8 mouse cellular contexts compared by ENCODE assay signal in the genomic region with DNA sequence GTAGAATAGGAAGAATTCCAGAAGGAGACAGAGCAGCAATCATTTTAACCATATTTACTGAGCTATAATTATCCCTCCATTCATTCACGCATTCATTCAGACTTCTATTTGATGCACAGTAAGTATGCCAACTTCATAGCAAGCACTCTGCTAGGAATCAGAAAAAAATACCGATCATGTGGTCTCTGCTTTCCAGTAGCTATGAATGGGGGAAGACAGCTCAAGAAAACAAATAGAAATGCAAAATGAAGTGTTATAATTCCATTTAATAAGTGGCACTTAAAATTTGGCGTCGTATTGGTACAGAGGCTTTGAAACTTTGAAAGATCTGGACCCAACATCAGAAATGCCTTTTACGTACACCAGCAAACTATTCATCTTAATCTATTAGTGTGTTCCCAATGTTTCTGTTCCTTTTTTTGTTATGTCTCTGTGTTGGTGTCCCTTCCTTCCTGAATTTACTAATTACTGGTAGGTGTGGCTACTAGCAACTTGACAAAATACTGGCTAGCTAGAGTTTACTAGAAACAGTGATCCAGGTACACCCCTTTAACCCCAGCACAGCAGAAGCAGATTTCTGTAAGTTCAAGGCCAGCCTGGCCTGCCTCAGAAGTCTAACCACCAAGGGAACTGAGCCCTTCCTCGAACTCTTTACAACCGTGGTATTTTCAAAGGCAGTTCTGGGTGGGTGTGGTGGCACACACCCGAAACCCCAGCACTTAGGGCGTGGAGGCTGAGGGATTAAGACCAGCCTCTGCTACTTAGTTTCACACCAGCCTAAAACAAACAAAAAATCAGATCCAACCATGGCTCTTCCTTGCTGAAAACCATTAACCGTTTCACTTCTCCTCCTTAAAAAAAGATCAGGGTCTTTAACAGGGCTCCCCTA. TPM values are rescaled to one million over a fixed set of nuclear protein-coding genes. Genes with fewer than 3 reads are reported as not detected.
DNase-seq lines count a peak whose midpoint lies in the region; ATAC-seq lines count a peak whose summit lies in the region.

No protein-coding gene starts in this region.

- no peak for DNase-seq in heart, embryonic 10.5 days (ENCODE audit: low spot score)
- no peak for DNase-seq in heart, adult 18-20 months
- DNase-seq in ZHBTc4 (ENCODE audit: low read depth, low spot score) = peak; percentile 60
- no peak for DNase-seq in adrenal gland, postnatal 14 days
- no peak for DNase-seq in right cerebral cortex, postnatal 36 days (ENCODE audit: low spot score in 2 of 2)

- no peaks in the 10 kb centered on the region for H3K36me3 ChIP-seq in heart, embryonic 10.5 days
- no peaks in the 10 kb centered on the region for H3K36me3 ChIP-seq in hindbrain, embryonic 13.5 days

- H3K4me1 ChIP-seq in heart, embryonic 10.5 days = peaks cover 57% of the 10 kb centered on the region
- H3K4me1 ChIP-seq in hindbrain, embryonic 13.5 days (replicated peaks) = peaks cover 76% of the 10 kb centered on the region

- H3K9me3 ChIP-seq in heart, embryonic 10.5 days = no peaks in the 10 kb centered on the region
- no peaks in the 10 kb centered on the region for H3K9me3 ChIP-seq in hindbrain, embryonic 13.5 days

- peak overlapping the region; percentile 89 for H3K4me2 ChIP-seq in hindbrain, embryonic 13.5 days

- H3K4me3 ChIP-seq in heart, embryonic 10.5 days = peak overlapping the region; percentile 96
- peak overlapping the region; percentile 79 for H3K4me3 ChIP-seq in hindbrain, embryonic 13.5 days

- H3K9ac ChIP-seq in hindbrain, embryonic 13.5 days = no peak overlapping the region

- H3K27ac ChIP-seq in heart, embryonic 10.5 days = peak overlapping the region; percentile 97
- no peak overlapping the region for H3K27ac ChIP-seq in hindbrain, embryonic 13.5 days

- 0 out of 2 replicates have a peak, but pooled peaks have one; percentile 3 for ATAC-seq in hindbrain, embryonic 13.5 days (ENCODE audit: low FRiP score)
- ATAC-seq in megakaryocyte progenitor cell, adult 5-6 weeks (replicated peaks; ENCODE audit: poor library complexity) = 0 out of 2 replicates have a peak, but pooled peaks have one; percentile 4
- no peak for ATAC-seq in megakaryocyte-erythroid progenitor cell, adult 5-6 weeks (replicated peaks; ENCODE audit: low FRiP score, low TSS enrichment, poor library complexity, severe bottlenecking)

- 69% methylated on average over 10 of the region's 10 CpGs for WGBS in heart, embryonic 10.5 days
- 82% methylated on average over 10 of the region's 10 CpGs for WGBS in hindbrain, embryonic 13.5 days

- peaks cover 39% of the 10 kb centered on the region for H3K27me3 ChIP-seq in heart, embryonic 10.5 days (ENCODE audit: insufficient read depth, poor library complexity, severe bottlenecking)
- H3K27me3 ChIP-seq in hindbrain, embryonic 13.5 days = peaks cover 11% of the 10 kb centered on the region

RNA-seq across cellular contexts. Expression of a gene that starts 0.8 kb away (rescaled TPM):
- polyA plus RNA-seq in heart, embryonic 10.5 days (2016; fragmentation: Nextera tagmentation; extraction: Ambion mirVana) = 138 TPM in 2 replicates
- total RNA-seq in heart, adult 18-20 months (2021) = 1 to 10 TPM in 1 of 2 experiments, under 1 TPM in 1; 0.82 to 1.6 TPM
- 97.6 and 102 TPM in 2 replicates for polyA plus RNA-seq in hindbrain, embryonic 13.5 days (2015; fragmentation: Nextera tagmentation; extraction: Ambion mirVana)
- 61.7 and 69.9 TPM in 2 replicates for total RNA-seq in megakaryocyte progenitor cell, adult 5-6 weeks (2015)
- total RNA-seq in megakaryocyte progenitor cell, adult 5-6 weeks (2017) = 69.1 and 69.4 TPM in 2 replicates
- 31.1 and 62.5 TPM in 2 replicates for total RNA-seq in megakaryocyte-erythroid progenitor cell, adult 5-6 weeks (2014; fragmentation: Nextera tagmentation)
- total RNA-seq in megakaryocyte-erythroid progenitor cell, adult 5-6 weeks (2017) = 38.5 and 45.9 TPM in 2 replicates
- 25.3 and 28.5 TPM in 2 replicates for total RNA-seq in adrenal gland, postnatal 14 days (2021)

RNA-seq across cellular contexts. Expression of a gene that starts 17.9 kb away (rescaled TPM):
- polyA plus RNA-seq in heart, embryonic 10.5 days (2016; fragmentation: Nextera tagmentation; extraction: Ambion mirVana) = 3.2 and 5.2 TPM in 2 replicates
- under 1 TPM in 1 of 2 experiments, not detected in 1; 0.49 TPM for total RNA-seq in heart, adult 18-20 months (2021)
- polyA plus RNA-seq in hindbrain, embryonic 13.5 days (2015; fragmentation: Nextera tagmentation; extraction: Ambion mirVana) = 58.3 and 63.0 TPM in 2 replicates
- not detected in 2 replicates for total RNA-seq in megakaryocyte progenitor cell, adult 5-6 weeks (2015)
- total RNA-seq in megakaryocyte progenitor cell, adult 5-6 weeks (2017) = not detected in 2 replicates
- total RNA-seq in megakaryocyte-erythroid progenitor cell, adult 5-6 weeks (2014; fragmentation: Nextera tagmentation) = not detected in 2 replicates
- 0.33 TPM in 1 of 2 replicates, not detected in the other for total RNA-seq in megakaryocyte-erythroid progenitor cell, adult 5-6 weeks (2017)
- total RNA-seq in adrenal gland, postnatal 14 days (2021) = 0.70 and 0.75 TPM in 2 replicates

RNA-seq across cellular contexts. Expression of a gene that starts 49.7 kb away (rescaled TPM):
- 31.1 and 45.5 TPM in 2 replicates for polyA plus RNA-seq in heart, embryonic 10.5 days (2016; fragmentation: Nextera tagmentation; extraction: Ambion mirVana)
- 10 to 100 TPM; 18.6 to 19.0 TPM for total RNA-seq in heart, adult 18-20 months (2021)
- 134 and 145 TPM in 2 replicates for polyA plus RNA-seq in hindbrain, embryonic 13.5 days (2015; fragmentation: Nextera tagmentation; extraction: Ambion mirVana)
- total RNA-seq in megakaryocyte progenitor cell, adult 5-6 weeks (2015) = 22.8 and 24.1 TPM in 2 replicates
- total RNA-seq in megakaryocyte progenitor cell, adult 5-6 weeks (2017) = 11.6 and 17.3 TPM in 2 replicates
- 29.2 and 37.5 TPM in 2 replicates for total RNA-seq in megakaryocyte-erythroid progenitor cell, adult 5-6 weeks (2014; fragmentation: Nextera tagmentation)
- total RNA-seq in megakaryocyte-erythroid progenitor cell, adult 5-6 weeks (2017) = 10.5 and 28.6 TPM in 2 replicates
- 40.0 and 57.6 TPM in 2 replicates for total RNA-seq in adrenal gland, postnatal 14 days (2021)

RNA-seq across cellular contexts. Expression of a gene that starts 51.0 kb away (rescaled TPM):
- 0.06 TPM in 1 of 2 replicates, not detected in the other for polyA plus RNA-seq in heart, embryonic 10.5 days (2016; fragmentation: Nextera tagmentation; extraction: Ambion mirVana)
- under 1 TPM in 1 of 2 experiments, not detected in 1; 0.25 TPM for total RNA-seq in heart, adult 18-20 months (2021)
- 2.6 and 3.2 TPM in 2 replicates for polyA plus RNA-seq in hindbrain, embryonic 13.5 days (2015; fragmentation: Nextera tagmentation; extraction: Ambion mirVana)
- not detected in 2 replicates for total RNA-seq in megakaryocyte progenitor cell, adult 5-6 weeks (2015)
- total RNA-seq in megakaryocyte progenitor cell, adult 5-6 weeks (2017) = not detected in 2 replicates
- total RNA-seq in megakaryocyte-erythroid progenitor cell, adult 5-6 weeks (2014; fragmentation: Nextera tagmentation) = not detected in 2 replicates
- not detected in 2 replicates for total RNA-seq in megakaryocyte-erythroid progenitor cell, adult 5-6 weeks (2017)
- total RNA-seq in adrenal gland, postnatal 14 days (2021) = not detected in 2 replicates

RNA-seq across cellular contexts. Expression of a gene that starts 53.1 kb away (rescaled TPM):
- polyA plus RNA-seq in heart, embryonic 10.5 days (2016; fragmentation: Nextera tagmentation; extraction: Ambion mirVana) = not detected in 2 replicates
- 1 to 10 TPM; 2.4 to 4.3 TPM for total RNA-seq in heart, adult 18-20 months (2021)
- not detected in 2 replicates for polyA plus RNA-seq in hindbrain, embryonic 13.5 days (2015; fragmentation: Nextera tagmentation; extraction: Ambion mirVana)
- not detected in 2 replicates for total RNA-seq in megakaryocyte progenitor cell, adult 5-6 weeks (2015)
- not detected in 2 replicates for total RNA-seq in megakaryocyte progenitor cell, adult 5-6 weeks (2017)
- not detected in 2 replicates for total RNA-seq in megakaryocyte-erythroid progenitor cell, adult 5-6 weeks (2014; fragmentation: Nextera tagmentation)
- not detected in 2 replicates for total RNA-seq in megakaryocyte-erythroid progenitor cell, adult 5-6 weeks (2017)
- 17.6 and 18.1 TPM in 2 replicates for total RNA-seq in adrenal gland, postnatal 14 days (2021)

Comparison
In these comparisons a context has a peak if more than half of its experiments do, and no peak if none do; other contexts are left out.
1. RNA of a gene that starts 0.8 kb away (total RNA-seq): 61.7 to 69.9 TPM in megakaryocyte progenitor cell, adult 5-6 weeks, 31.1 to 62.5 TPM in megakaryocyte-erythroid progenitor cell, adult 5-6 weeks and 25.3 to 28.5 TPM in adrenal gland, postnatal 14 days; 0.82 to 1.6 TPM in heart, adult 18-20 months; every median in the first group is over 10 times any median in the second.